Mouse (Mus musculus) right cerebral cortex, postnatal 14 days (tissue): ENCODE results near the gene Skp2.

Experiments
- DNase-seq: peaks from one replicate; pipeline ENCODE4 v3.0.0; 2022

The Skp2 gene

GRCm38 (mm10) chr15:9111648-9112047 is 43.6 kb downstream of the Skp2 start:
- no peak for DNase-seq

- no peak for DNase-seq
These were observed 44.5 kb downstream of the Skp2 start for GRCm38 (mm10) chr15:9110526-9111347.

- no peak for DNase-seq
These were observed 48.7 kb downstream of the Skp2 start for GRCm38 (mm10) chr15:9106303-9107074.

- DNase-seq: no peak
These were observed 54.7 kb downstream of the Skp2 start for GRCm38 (mm10) chr15:9100446-9101077.

- no peak for DNase-seq
These were observed 58.4 kb downstream of the Skp2 start for GRCm38 (mm10) chr15:9096865-9097264.

- peak; percentile 64 for DNase-seq
These were observed 60.9 kb downstream of the Skp2 start for GRCm38 (mm10) chr15:9094366-9094750.

GRCm38 (mm10) chr15:9093598-9094365 is 61.4 kb downstream of the Skp2 start:
- DNase-seq: no peak

- no peak for DNase-seq
These were observed 64.6 kb downstream of the Skp2 start for GRCm38 (mm10) chr15:9090662-9091061.

GRCm38 (mm10) chr15:9089136-9089720 is 66.0 kb downstream of the Skp2 start:
- no peak for DNase-seq

- no peak for DNase-seq
These were observed 66.5 kb downstream of the Skp2 start for GRCm38 (mm10) chr15:9088683-9089072.

GRCm38 (mm10) chr15:9087895-9088682 is 67.1 kb downstream of the Skp2 start:
- no peak for DNase-seq

- DNase-seq: no peak
These were observed 67.8 kb downstream of the Skp2 start for GRCm38 (mm10) chr15:9087421-9087820.

- DNase-seq: no peak
These were observed 68.4 kb downstream of the Skp2 start for GRCm38 (mm10) chr15:9086813-9087212.

GRCm38 (mm10) chr15:9082753-9083152 is 72.5 kb downstream of the Skp2 start:
- no peak for DNase-seq

GRCm38 (mm10) chr15:9081294-9081693 is 73.9 kb downstream of the Skp2 start:
- DNase-seq: no peak

- no peak for DNase-seq
These were observed 75.0 kb downstream of the Skp2 start for GRCm38 (mm10) chr15:9080206-9080605.

- DNase-seq: no peak
These were observed 75.6 kb downstream of the Skp2 start for GRCm38 (mm10) chr15:9079626-9080025.

- no peak for DNase-seq
These were observed 76.5 kb downstream of the Skp2 start for GRCm38 (mm10) chr15:9078481-9079300.

GRCm38 (mm10) chr15:9075608-9076200 is 79.5 kb downstream of the Skp2 start:
- DNase-seq: no peak

GRCm38 (mm10) chr15:9074671-9075070 is 80.6 kb downstream of the Skp2 start:
- no peak for DNase-seq
